Mouse (Mus musculus) limb, embryonic 10.5 days (tissue): ENCODE data around the gene Slc24a4. TPM values are rescaled to one million over a fixed set of nuclear protein-coding genes. Genes with fewer than 3 reads are reported as not detected.

ENCODE experiments used
- DNase-seq: peaks from one replicate; pipeline ENCODE4 v3.0.0-alpha.2; 2017; ENCODE audit warnings: low spot score
- H3K27ac ChIP-seq: fragments of 300-500 bp; sonication (generic); 2 replicates; pipeline ENCODE4 v1.5.1; 2016; ENCODE audit warnings: mild to moderate bottlenecking
- H3K27me3 ChIP-seq: fragments of 300-500 bp; sonication (generic); 2 replicates; pipeline ENCODE4 v1.6.1; 2016; ENCODE audit warnings: low read depth, mild to moderate bottlenecking; ENCODE audit not compliant: poor library complexity, severe bottlenecking
- H3K36me3 ChIP-seq: fragments of 300-500 bp; sonication (generic); 2 replicates; pipeline ENCODE4 v1.6.1; 2016; ENCODE audit warnings: mild to moderate bottlenecking, moderate library complexity
- H3K4me1 ChIP-seq: fragments of 300-500 bp; sonication (generic); 2 replicates; pipeline ENCODE4 v1.6.1; 2016
- H3K4me3 ChIP-seq: fragments of 300-500 bp; sonication (generic); 2 replicates; pipeline ENCODE4 v1.5.1; 2016; ENCODE audit warnings: mild to moderate bottlenecking, moderate library complexity
- H3K9me3 ChIP-seq: fragments of 300-500 bp; sonication (generic); replicated peaks from 2 replicates; pipeline ENCODE4 v1.6.1; 2016; ENCODE audit warnings: mild to moderate bottlenecking
- WGBS: fragments of 180-500 bp; shearing (Covaris S2); methylation state at CpG from one replicate; pipeline ENCODE4 v1.1.7; 2016; 5-methylcytosine and 5-hydroxymethylcytosine counted together
- polyA plus RNA-seq: library from polyadenylated mRNA; unstranded; fragments of >200 nt; fragmentation: Nextera tagmentation; extraction: Ambion mirVana; gene quantifications from 2 replicates; pipeline ENCODE4 v1.2.1, GENCODE M21; 2016

Gene Slc24a4
- polyA plus RNA-seq, 1 experiment from 2014 or later: not detected

DNA sequence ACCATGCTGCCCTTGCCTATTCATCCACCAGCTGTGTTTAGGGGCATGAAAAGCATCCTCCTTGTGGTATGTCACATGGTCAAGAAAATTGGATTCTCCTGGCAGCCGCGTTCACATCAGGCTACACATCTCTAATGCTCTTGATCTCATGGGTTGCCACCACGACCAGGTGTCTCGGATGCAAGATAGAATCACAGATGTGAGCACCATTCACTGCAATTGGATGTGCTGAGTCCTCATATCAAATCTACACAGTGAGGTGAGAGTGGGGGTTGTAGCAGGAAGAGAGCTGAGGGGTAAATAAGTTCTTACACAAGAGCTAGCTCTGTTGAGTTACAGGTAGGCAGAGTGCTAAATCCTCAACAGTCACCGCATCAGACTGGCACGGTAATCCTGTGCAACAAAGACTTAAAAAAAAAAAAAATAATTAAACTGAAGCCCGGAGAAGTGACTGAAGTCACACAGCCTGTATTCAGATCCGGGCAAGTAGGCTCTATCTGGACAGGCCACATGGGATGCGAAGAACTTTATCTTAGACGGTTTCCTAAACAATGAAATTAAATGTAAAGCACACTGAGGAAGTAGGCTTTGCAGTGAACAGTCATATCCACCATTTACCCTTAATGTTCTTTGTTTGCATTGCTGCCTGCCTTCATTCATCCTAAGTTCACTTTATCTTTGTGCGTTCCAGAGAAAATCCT is 180.7 kb downstream of the Slc24a4 start:
- Histone ChIP-seq H3K4me3 (no peak overlapping the region), H3K4me1 (peaks cover 7% of the 10 kb centered on the region), H3K9me3 (no peaks in the 10 kb centered on the region), H3K27me3 (no peaks in the 10 kb centered on the region), H3K36me3 (no peaks in the 10 kb centered on the region), H3K27ac (no peak overlapping the region)
- 95% methylated on average over 11 of the region's 11 CpGs for WGBS
- no peak for DNase-seq

DNA sequence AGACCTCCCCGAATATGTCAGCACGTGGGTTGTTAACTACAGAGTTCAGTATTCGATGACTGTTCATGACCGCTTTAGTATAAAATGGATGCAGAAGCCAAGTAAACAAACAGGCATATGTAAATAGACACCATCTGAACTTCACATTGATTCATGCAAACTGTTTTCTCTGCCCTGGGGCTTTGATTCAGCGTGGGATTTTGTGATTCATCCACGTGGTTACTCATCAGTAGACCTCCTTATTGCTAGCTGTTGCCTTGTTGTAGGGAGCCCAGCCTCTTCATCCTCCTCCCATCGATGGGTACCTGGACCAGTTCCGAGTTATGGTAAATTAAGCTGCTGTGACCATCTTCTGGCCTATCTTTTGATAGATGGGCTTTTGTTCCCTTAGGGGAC is 181.3 kb downstream of the Slc24a4 start:
- no peak overlapping the region for H3K4me3 ChIP-seq
- 92% methylated on average over 8 of the region's 8 CpGs for WGBS

GRCm38 (mm10) chr12:102310261-102310660 is 181.7 kb downstream of the Slc24a4 start:
- Histone ChIP-seq H3K4me1 (no peaks in the 10 kb centered on the region), H3K9me3 (no peaks in the 10 kb centered on the region), H3K27me3 (no peaks in the 10 kb centered on the region), H3K4me3 (no peak overlapping the region), H3K36me3 (no peaks in the 10 kb centered on the region), H3K27ac (no peak overlapping the region)
- no peak for DNase-seq
- 94% methylated on average over 3 of the region's 3 CpGs for WGBS

More for the DNA sequence above, 181.3 kb downstream of the Slc24a4 start:
- no peaks in the 10 kb centered on the region for H3K9me3 ChIP-seq
- no peak overlapping the region for H3K27ac ChIP-seq
- DNase-seq: no peak
- no peaks in the 10 kb centered on the region for H3K27me3 ChIP-seq
- no peaks in the 10 kb centered on the region for H3K36me3 ChIP-seq
- H3K4me1 ChIP-seq: peaks cover 4% of the 10 kb centered on the region

- DNase-seq: no peak
- no peak overlapping the region for H3K4me3 ChIP-seq
- no peaks in the 10 kb centered on the region for H3K27me3 ChIP-seq
- 0 out of 2 replicates have a peak, but pooled peaks cover 4% of the 10 kb centered on the region for H3K36me3 ChIP-seq
- H3K27ac ChIP-seq: no peak overlapping the region
- 88% methylated on average over 5 of the region's 5 CpGs for WGBS
- no peaks in the 10 kb centered on the region for H3K4me1 ChIP-seq
- H3K9me3 ChIP-seq: no peaks in the 10 kb centered on the region
These were observed 182.9 kb downstream of the Slc24a4 start for GRCm38 (mm10) chr12:102311454-102311853.

Other genes starting within 250 kb of the Slc24a4 start
- gene Trip11, start 215.5 kb upstream of the Slc24a4 start, polyA plus RNA-seq: 14.6 and 20.0 TPM in 2 replicates
- 8.3 and 8.8 TPM in 2 replicates for gene Atxn3, start 170.5 kb upstream of the Slc24a4 start, polyA plus RNA-seq
- gene Cpsf2, start 152.7 kb upstream of the Slc24a4 start, polyA plus RNA-seq: 33.7 and 35.7 TPM in 2 replicates
- gene Rin3, start 154.3 kb downstream of the Slc24a4 start, polyA plus RNA-seq: 4.2 and 4.7 TPM in 2 replicates